In genomic region chr1:93235576-93236544, GRCm38 (mm10) we compare ENCODE assay signal across 9 mouse cellular contexts. TPM values are rescaled to one million over a fixed set of nuclear protein-coding genes. Genes with fewer than 3 reads are reported as not detected.
DNase-seq lines count a peak whose midpoint lies in the region; ATAC-seq and TF ChIP-seq lines count a peak whose summit lies in the region.
"Had no signal": no experiment of that assay in that cellular context is flagged by ENCODE, and none has a peak within 500 bp of the region (broad histone marks: within the 10 kb centered on the region; RNA-seq: fewer than 3 reads in every experiment).

Gene Sned1, plus strand, starts transcription at chr1:93235841.

- peaks cover 18% of the 10 kb centered on the region for H3K4me1 ChIP-seq in neural tube, embryonic 15.5 days
- H3K4me1 ChIP-seq in testis, adult 2 months (ENCODE audit: control insufficient read depth, insufficient read depth, low read length) = peaks cover 10% of the 10 kb centered on the region

- under 1% methylated on average over 100 of the region's 100 CpGs for WGBS in neural tube, embryonic 15.5 days

- no peaks in the 10 kb centered on the region for H3K36me3 ChIP-seq in neural tube, embryonic 15.5 days
- no peaks in the 10 kb centered on the region for H3K36me3 ChIP-seq in testis, adult 2 months (ENCODE audit: control insufficient read depth, insufficient read depth, low read length)

- ATAC-seq in frontal cortex, adult (ENCODE audit: low TSS enrichment) = peak; percentile 66
- peak; percentile 90 for ATAC-seq in neural tube, embryonic 15.5 days (ENCODE audit: low FRiP score)

- no peak for TF ChIP-seq CTCF in layer of hippocampus, adult 2 months (conservative IDR thresholded peaks at IDR 0.05)
- TF ChIP-seq CTCF in testis, adult 2 months (IDR thresholded peaks at IDR 0.05; ENCODE audit: control insufficient read depth, insufficient read depth, insufficient replicate concordance, low read depth, low read length) = no peak

- peak within 1 kb of the TSS; percentile 99 for H3K4me2 ChIP-seq in neural tube, embryonic 15.5 days

- no peaks in the 10 kb centered on the region for H3K9me3 ChIP-seq in neural tube, embryonic 15.5 days (replicated peaks)

- H3K4me3 ChIP-seq in layer of hippocampus, adult 2 months = peak within 1 kb of the TSS; percentile 60
- peak within 1 kb of the TSS; percentile 58 for H3K4me3 ChIP-seq in neural tube, embryonic 15.5 days (replicated peaks)
- H3K4me3 ChIP-seq in testis, adult 2 months (ENCODE audit: control insufficient read depth, low read depth, low read length) = peak within 1 kb of the TSS; percentile 84

- peak; percentile 79 for TF ChIP-seq POLR2A in testis, adult 2 months (IDR thresholded peaks at IDR 0.05; ENCODE audit: control insufficient read depth, low read depth, low read length)

- peak within 1 kb of the TSS; percentile 80 for H3K27ac ChIP-seq in layer of hippocampus, adult 2 months
- H3K27ac ChIP-seq in neural tube, embryonic 15.5 days (replicated peaks) = no peak within 1 kb of the TSS; the same call in 1 of the 2 replicates
- peak within 1 kb of the TSS; percentile 29; the same call in 1 of the 2 replicates for H3K27ac ChIP-seq in testis, adult 2 months (ENCODE audit: control insufficient read depth, insufficient read depth, low read depth, low read length)
- H3K27ac ChIP-seq: macrophage had no signal

- peak; percentile 95 for DNase-seq in Muller cell, postnatal 12 days (ENCODE audit: inconsistent ontology term)
- peak; percentile 79 for DNase-seq in cerebellum, adult 8-10 months
- DNase-seq in heart, postnatal 4 days = peak; percentile 93
- DNase-seq in layer of hippocampus, adult 2 months (ENCODE audit: low spot score in 2 of 2) = peak; percentile 59 to 67
- DNase-seq in lung, adult 18-20 months = peak; percentile 96 to 97

- peak within 1 kb of the TSS; percentile 61 for H3K9ac ChIP-seq in neural tube, embryonic 15.5 days (replicated peaks)

- H3K27me3 ChIP-seq in neural tube, embryonic 15.5 days (replicated peaks) = peaks cover 48% of the 10 kb centered on the region
- H3K27me3 ChIP-seq in testis, adult 2 months (ENCODE audit: control insufficient read depth, insufficient read depth, low read length) = no peaks in the 10 kb centered on the region

RNA-seq across cellular contexts. Expression of gene Sned1, which starts in this region (rescaled TPM):
- total RNA-seq in heart, postnatal 4 days (2021) = 10 to 100 TPM; 11.0 to 11.4 TPM
- 1 to 10 TPM; 4.7 to 7.7 TPM for total RNA-seq in layer of hippocampus, adult 2 months (2021)
- polyA plus RNA-seq in neural tube, embryonic 15.5 days (2015; fragmentation: Nextera tagmentation; extraction: Ambion mirVana) = 7.5 and 8.0 TPM in 2 replicates
- 4.5 and 4.8 TPM in 2 replicates for polyA plus RNA-seq in testis, adult 2 months (2012; rRNA removed)
